Mouse (Mus musculus) thymus, adult 2 months (tissue): ENCODE measurements around the gene Gpr15. TPM values are rescaled to one million over a fixed set of nuclear protein-coding genes. Genes with fewer than 3 reads are reported as not detected.

Experiments
- DNase-seq: peaks from one replicate; pipeline ENCODE4 v3.0.0; 2021
- H3K27ac ChIP-seq: fragments of 200-500 bp; 2 replicates; pipeline ENCODE4 v1.5.1; 2012; ENCODE audit warnings: low read length, control low read depth; ENCODE audit not compliant: control insufficient read depth, insufficient read depth
- H3K27me3 ChIP-seq: fragments of 200-500 bp; 2 replicates; pipeline ENCODE4 v1.6.1; 2012; ENCODE audit warnings: mild to moderate bottlenecking, low read length, moderate library complexity, mixed read lengths; ENCODE audit not compliant: control insufficient read depth, insufficient read depth
- H3K36me3 ChIP-seq: fragments of 200-500 bp; 2 replicates; pipeline ENCODE4 v1.6.1; 2012; ENCODE audit warnings: mild to moderate bottlenecking, low read length, moderate library complexity; ENCODE audit not compliant: control insufficient read depth, insufficient read depth
- H3K4me1 ChIP-seq: fragments of 200-500 bp; replicated peaks from 2 replicates; pipeline ENCODE4 v1.6.1; 2012; ENCODE audit warnings: low read length; ENCODE audit not compliant: control insufficient read depth, insufficient read depth
- H3K4me3 ChIP-seq: fragments of 200-500 bp; 2 replicates; pipeline ENCODE4 v1.5.1; 2012; ENCODE audit warnings: mild to moderate bottlenecking, low read length, control low read depth, moderate library complexity; ENCODE audit not compliant: control insufficient read depth, insufficient read depth
- CTCF ChIP-seq: fragments of 200-500 bp; IDR thresholded peaks from 2 replicates; pipeline ENCODE4 v1.5.1; 2012; ENCODE audit warnings: mild to moderate bottlenecking, control low read depth, low read length, moderate library complexity, borderline replicate concordance; ENCODE audit not compliant: control insufficient read depth, poor library complexity, insufficient read depth; ENCODE audit errors: extremely low read depth
- POLR2A ChIP-seq: fragments of 200-500 bp; IDR thresholded peaks from 2 replicates; pipeline ENCODE4 v1.6.1; 2012; ENCODE audit warnings: mild to moderate bottlenecking, low read length, control low read depth, moderate library complexity; ENCODE audit not compliant: control insufficient read depth, poor library complexity, insufficient read depth; ENCODE audit errors: extremely low read depth
- WGBS: fragments of 180-500 bp; shearing (Covaris S2); methylation state at CpG from one replicate; pipeline ENCODE4 v1.1.7; 2018; 5-methylcytosine and 5-hydroxymethylcytosine counted together
- polyA plus RNA-seq: library from polyadenylated mRNA; depleted of rRNA; stranded (reverse); fragments of >200 nt; gene quantifications from 2 replicates; pipeline ENCODE4 v1.2.3, GENCODE M21; 2012

Gpr15 gene
- polyA plus RNA-seq, 1 experiment: 0.24 TPM

DNA sequence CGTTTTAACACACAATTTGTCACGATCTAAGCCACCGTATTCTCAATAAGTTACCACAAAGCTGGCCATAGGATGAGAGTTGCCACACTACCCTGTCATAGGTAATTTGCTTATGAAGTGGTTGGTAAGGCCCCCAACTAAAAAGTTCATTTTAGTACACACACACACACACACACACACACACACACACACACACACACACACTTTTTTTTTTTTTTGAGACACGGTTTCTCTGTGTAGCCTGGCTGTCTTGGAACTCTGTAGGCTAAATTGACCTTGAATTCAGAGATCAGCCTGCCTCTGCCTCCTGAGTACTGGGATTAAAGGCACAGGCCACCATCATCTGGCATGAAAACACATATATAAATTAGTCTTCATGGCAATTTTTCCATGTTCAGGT, 35.0 kb downstream of the Gpr15 start:
- no peaks in the 10 kb centered on the region for H3K27me3 ChIP-seq
- no peak for DNase-seq
- WGBS: 94% methylated on average over 4 of the region's 4 CpGs

GRCm38 (mm10) chr16:58682870-58683269, 36.0 kb downstream of the Gpr15 start:
- WGBS: 95% methylated on average over 7 of the region's 7 CpGs
- no peaks in the 10 kb centered on the region for H3K4me1 ChIP-seq
- no peaks in the 10 kb centered on the region for H3K27me3 ChIP-seq
- H3K4me3 ChIP-seq: no peak overlapping the region
- peaks cover 7% of the 10 kb centered on the region; the same call in 1 of the 2 replicates for H3K36me3 ChIP-seq
- no peak for DNase-seq
- H3K27ac ChIP-seq: no peak overlapping the region
- TF ChIP-seq CTCF (no peak), POLR2A (no peak)

More for the DNA sequence above, 35.0 kb downstream of the Gpr15 start:
- no peaks in the 10 kb centered on the region for H3K4me1 ChIP-seq
- peaks cover 5% of the 10 kb centered on the region; the same call in 1 of the 2 replicates for H3K36me3 ChIP-seq
- TF ChIP-seq POLR2A: no peak
- no peak for TF ChIP-seq CTCF
- no peak overlapping the region for H3K4me3 ChIP-seq
- H3K27ac ChIP-seq: no peak overlapping the region

DNA sequence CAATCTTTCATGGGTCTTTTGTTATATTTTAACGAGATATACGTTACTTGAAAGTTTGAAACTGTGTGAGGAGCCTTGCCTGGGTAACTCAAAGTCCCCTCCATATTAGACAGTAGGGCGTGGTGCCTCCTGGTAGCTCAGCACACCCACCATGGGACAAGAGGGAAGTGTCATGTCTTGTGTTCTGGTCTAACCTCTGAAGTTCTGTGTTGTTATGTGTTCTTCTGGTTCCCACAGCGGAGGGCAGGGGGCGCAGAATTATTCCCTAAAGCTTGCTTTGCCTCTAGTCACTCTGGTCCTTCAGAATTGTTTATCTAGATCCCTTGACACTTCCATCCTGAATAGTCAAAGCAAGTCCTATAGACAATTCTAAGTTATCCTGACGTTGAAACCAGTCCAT, 36.8 kb downstream of the Gpr15 start:
- Histone ChIP-seq H3K36me3 (peaks cover 10% of the 10 kb centered on the region; the same call in 1 of the 2 replicates), H3K27me3 (no peaks in the 10 kb centered on the region), H3K4me1 (no peaks in the 10 kb centered on the region), H3K27ac (no peak overlapping the region), H3K4me3 (no peak overlapping the region)
- no peak for DNase-seq
- 96% methylated on average over 6 of the region's 6 CpGs for WGBS
- TF ChIP-seq CTCF: no peak
- TF ChIP-seq POLR2A: no peak

DNA sequence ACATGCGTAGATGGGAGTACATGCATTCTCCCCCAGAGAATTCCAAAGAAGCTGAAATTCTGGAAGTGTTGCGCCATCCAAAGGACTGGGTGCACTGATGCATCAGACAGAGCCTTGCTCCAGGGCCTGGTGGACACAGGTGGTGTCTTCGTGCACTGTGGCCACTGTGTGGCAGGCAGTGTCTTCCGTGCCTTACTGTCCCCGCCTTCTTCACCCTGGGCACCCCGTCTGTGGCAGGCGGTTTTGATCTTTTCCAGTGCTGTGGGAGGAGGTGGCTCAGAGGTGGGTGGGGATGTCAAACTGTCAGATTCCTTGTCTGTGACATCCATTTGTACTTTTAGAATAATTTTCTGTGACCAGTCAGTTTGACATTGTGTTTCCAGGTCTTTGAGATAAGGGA, 40.2 kb downstream of the Gpr15 start:
- 74% methylated on average over 7 of the region's 7 CpGs for WGBS
- Histone ChIP-seq H3K27me3 (no peaks in the 10 kb centered on the region), H3K27ac (no peak overlapping the region), H3K36me3 (peaks cover 31% of the 10 kb centered on the region; the same call in 1 of the 2 replicates), H3K4me3 (no peak overlapping the region), H3K4me1 (no peaks in the 10 kb centered on the region)
- DNase-seq: no peak
- TF ChIP-seq POLR2A: no peak
- TF ChIP-seq CTCF: no peak

GRCm38 (mm10) chr16:58677491-58677890, 41.4 kb downstream of the Gpr15 start:
- TF ChIP-seq POLR2A (no peak), CTCF (no peak)
- DNase-seq: no peak
- Histone ChIP-seq H3K4me3 (no peak overlapping the region), H3K27me3 (no peaks in the 10 kb centered on the region), H3K27ac (no peak overlapping the region), H3K36me3 (peaks cover 35% of the 10 kb centered on the region; the same call in 1 of the 2 replicates), H3K4me1 (no peaks in the 10 kb centered on the region)
- WGBS: 98% methylated on average over 5 of the region's 5 CpGs

DNA sequence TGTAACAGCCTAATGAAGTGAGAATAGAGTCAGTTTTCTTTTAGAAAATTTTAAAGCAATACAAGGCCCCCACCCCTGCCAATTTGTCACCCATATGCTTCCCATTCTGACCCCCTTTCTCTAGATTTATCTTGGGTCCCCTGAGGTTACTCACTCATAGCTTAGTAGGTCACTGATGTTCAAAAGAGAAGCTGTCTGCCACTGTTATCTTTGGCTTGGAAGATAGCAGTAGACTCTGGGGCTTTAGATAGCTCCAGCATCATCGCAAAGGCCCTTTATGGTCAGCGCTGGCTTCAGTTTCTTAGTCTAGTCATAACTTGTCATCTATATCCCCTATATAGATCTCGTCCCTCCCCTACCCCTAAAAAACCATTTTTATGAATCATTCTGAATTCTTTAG, 42.2 kb downstream of the Gpr15 start:
- Histone ChIP-seq H3K4me1 (no peaks in the 10 kb centered on the region), H3K27ac (no peak overlapping the region), H3K36me3 (peaks cover 35% of the 10 kb centered on the region; the same call in 1 of the 2 replicates), H3K27me3 (no peaks in the 10 kb centered on the region), H3K4me3 (no peak overlapping the region)
- no peak for TF ChIP-seq POLR2A
- no peak for TF ChIP-seq CTCF
- no peak for DNase-seq
- 95% methylated on average over 3 of the region's 3 CpGs for WGBS

DNA sequence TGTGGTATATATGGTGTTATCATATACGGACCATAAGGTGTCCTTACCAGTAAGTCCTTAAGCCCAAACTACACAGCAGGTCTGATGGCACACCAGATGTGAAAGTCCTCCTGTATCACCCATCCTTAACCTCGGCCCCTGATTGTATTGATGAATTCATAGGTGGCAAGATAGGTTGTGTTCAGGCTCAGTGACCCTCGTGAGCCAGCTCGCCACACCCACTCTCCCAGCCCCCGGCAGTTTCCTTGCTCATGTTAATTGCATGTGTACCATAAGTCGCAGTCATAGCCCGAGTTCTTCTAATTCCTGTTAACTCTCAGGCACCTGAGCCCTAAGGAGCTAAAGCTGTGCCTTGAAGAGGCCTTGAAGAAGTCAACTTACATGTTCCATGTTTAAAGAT, 42.7 kb downstream of the Gpr15 start:
- Histone ChIP-seq H3K4me3 (no peak overlapping the region), H3K4me1 (no peaks in the 10 kb centered on the region), H3K27ac (no peak overlapping the region), H3K36me3 (peaks cover 35% of the 10 kb centered on the region; the same call in 1 of the 2 replicates), H3K27me3 (no peaks in the 10 kb centered on the region)
- TF ChIP-seq CTCF (no peak), POLR2A (no peak)
- no peak for DNase-seq
- 95% methylated on average over 7 of the region's 7 CpGs for WGBS
